In genomic region chr7:80993834-80994662, GRCm38 (mm10) we compare ENCODE assay signal across 7 mouse cellular contexts. TPM values are rescaled to one million over a fixed set of nuclear protein-coding genes. Genes with fewer than 3 reads are reported as not detected.
DNase-seq lines count a peak whose midpoint lies in the region; ATAC-seq lines count a peak whose summit lies in the region.

No protein-coding gene starts in this region.

- H3K4me2 ChIP-seq in forebrain, embryonic 16.5 days (ENCODE audit: low read length), result peak overlapping the region; percentile 88
- H3K4me2 ChIP-seq in intestine, embryonic 16.5 days (ENCODE audit: low read depth, low read length), result peak overlapping the region; percentile 90
- peak overlapping the region; percentile 93 for H3K4me2 ChIP-seq in stomach, embryonic 16.5 days (ENCODE audit: low read depth, low read length)

- peak overlapping the region; percentile 97 for H3K9ac ChIP-seq in forebrain, embryonic 16.5 days (replicated peaks; ENCODE audit: low read depth, low read length)
- H3K9ac ChIP-seq in intestine, embryonic 16.5 days (ENCODE audit: low read depth, low read length), result peak overlapping the region; percentile 96
- H3K9ac ChIP-seq in stomach, embryonic 16.5 days (ENCODE audit: low read length), result peak overlapping the region; percentile 100

- H3K27ac ChIP-seq in forebrain, embryonic 16.5 days (ENCODE audit: low read length), result peak overlapping the region; percentile 84
- peak overlapping the region; percentile 97 for H3K27ac ChIP-seq in intestine, embryonic 16.5 days (ENCODE audit: low read length)
- H3K27ac ChIP-seq in stomach, embryonic 16.5 days (ENCODE audit: low read length), result peak overlapping the region; percentile 96

- no peaks in the 10 kb centered on the region for H3K36me3 ChIP-seq in forebrain, embryonic 16.5 days (ENCODE audit: control insufficient read depth, insufficient read depth)
- H3K36me3 ChIP-seq in intestine, embryonic 16.5 days (ENCODE audit: control insufficient read depth, insufficient read depth, low read length), result no peaks in the 10 kb centered on the region
- no peaks in the 10 kb centered on the region for H3K36me3 ChIP-seq in megakaryocyte, embryonic 14.5 days (replicated peaks; ENCODE audit: low read length)
- H3K36me3 ChIP-seq in stomach, embryonic 16.5 days (ENCODE audit: control insufficient read depth, insufficient read depth, low read length), result no peaks in the 10 kb centered on the region

- DNase-seq in 3134 (ENCODE audit: extremely low read depth, insufficient read length, low spot score) (peak; percentile 60), 3T3-L1 (ENCODE audit: low read depth, low spot score) (peak; percentile 28)
- peak; percentile 68 for DNase-seq in cerebellum, adult 11-12 months

- no peaks in the 10 kb centered on the region for H3K9me3 ChIP-seq in forebrain, embryonic 16.5 days (ENCODE audit: control insufficient read depth, low read length)
- no peaks in the 10 kb centered on the region for H3K9me3 ChIP-seq in intestine, embryonic 16.5 days (ENCODE audit: control insufficient read depth, low read length)
- no peaks in the 10 kb centered on the region for H3K9me3 ChIP-seq in megakaryocyte, embryonic 14.5 days
- no peaks in the 10 kb centered on the region for H3K9me3 ChIP-seq in stomach, embryonic 16.5 days (replicated peaks; ENCODE audit: control insufficient read depth, low read length)

- ATAC-seq in forebrain, embryonic 16.5 days, result peak; percentile 85
- ATAC-seq in intestine, embryonic 16.5 days, result peak; percentile 84
- ATAC-seq in stomach, embryonic 16.5 days (ENCODE audit: insufficient read depth, low FRiP score), result peak; percentile 83

- WGBS in forebrain, embryonic 16.5 days, result under 1% methylated on average over 49 of the region's 58 CpGs
- under 1% methylated on average over 58 of the region's 58 CpGs for WGBS in intestine, embryonic 16.5 days
- WGBS in stomach, embryonic 16.5 days, result 2% methylated on average over 44 of the region's 58 CpGs

- peak overlapping the region; percentile 96 for H3K4me3 ChIP-seq in forebrain, embryonic 16.5 days (replicated peaks; ENCODE audit: low read length)
- H3K4me3 ChIP-seq in intestine, embryonic 16.5 days (ENCODE audit: low read length), result peak overlapping the region; percentile 97
- peak overlapping the region; percentile 99 for H3K4me3 ChIP-seq in megakaryocyte, embryonic 14.5 days (replicated peaks)
- peak overlapping the region; percentile 98 for H3K4me3 ChIP-seq in stomach, embryonic 16.5 days (replicated peaks; ENCODE audit: low read length)

- no peaks in the 10 kb centered on the region for H3K27me3 ChIP-seq in forebrain, embryonic 16.5 days (replicated peaks; ENCODE audit: control insufficient read depth, insufficient read depth, low read length)
- no peaks in the 10 kb centered on the region for H3K27me3 ChIP-seq in intestine, embryonic 16.5 days (replicated peaks; ENCODE audit: control insufficient read depth, insufficient read depth, low read length)
- no peaks in the 10 kb centered on the region for H3K27me3 ChIP-seq in megakaryocyte, embryonic 14.5 days (replicated peaks)
- H3K27me3 ChIP-seq in stomach, embryonic 16.5 days (ENCODE audit: control insufficient read depth, insufficient read depth, low read length), result no peaks in the 10 kb centered on the region

- H3K4me1 ChIP-seq in forebrain, embryonic 16.5 days (replicated peaks; ENCODE audit: control insufficient read depth, insufficient read depth, low read length), result peaks cover 26% of the 10 kb centered on the region
- H3K4me1 ChIP-seq in intestine, embryonic 16.5 days (ENCODE audit: control insufficient read depth, insufficient read depth, low read length), result peaks cover 29% of the 10 kb centered on the region
- peaks cover 77% of the 10 kb centered on the region for H3K4me1 ChIP-seq in megakaryocyte, embryonic 14.5 days
- H3K4me1 ChIP-seq in stomach, embryonic 16.5 days (ENCODE audit: control insufficient read depth, insufficient read depth, low read length), result peaks cover 24% of the 10 kb centered on the region

RNA-seq across cellular contexts. Expression of gene Zfp592, which starts 0.6 kb away (rescaled TPM):
- 8.4 and 12.1 TPM in 2 replicates for polyA plus RNA-seq in forebrain, embryonic 16.5 days (2015; fragmentation: Nextera tagmentation; extraction: Ambion mirVana)
- 9.9 and 12.4 TPM in 2 replicates for polyA plus RNA-seq in intestine, embryonic 16.5 days (2015; fragmentation: Nextera tagmentation; extraction: Ambion mirVana)
- 22.2 and 27.5 TPM in 2 replicates for polyA plus RNA-seq in megakaryocyte, embryonic 14.5 days (2012; ENCODE audit: insufficient read depth, low replicate concordance)
- polyA plus RNA-seq in stomach, embryonic 16.5 days (2015; fragmentation: Nextera tagmentation; extraction: Ambion mirVana), result 11.5 and 12.1 TPM in 2 replicates

RNA-seq across cellular contexts. Expression of gene Sec11a, which starts 46.5 kb away (rescaled TPM):
- polyA plus RNA-seq in forebrain, embryonic 16.5 days (2015; fragmentation: Nextera tagmentation; extraction: Ambion mirVana), result 146 and 153 TPM in 2 replicates
- polyA plus RNA-seq in intestine, embryonic 16.5 days (2015; fragmentation: Nextera tagmentation; extraction: Ambion mirVana), result 234 and 256 TPM in 2 replicates
- polyA plus RNA-seq in megakaryocyte, embryonic 14.5 days (2012; ENCODE audit: insufficient read depth, low replicate concordance), result 2.2 and 6.9 TPM in 2 replicates
- 227 and 228 TPM in 2 replicates for polyA plus RNA-seq in stomach, embryonic 16.5 days (2015; fragmentation: Nextera tagmentation; extraction: Ambion mirVana)

Comparison
In these comparisons a context has a peak if more than half of its experiments do, and no peak if none do; other contexts are left out.
1. Peak in every context shown above with its lines: DNase-seq, ATAC-seq, H3K4me3 ChIP-seq and H3K27ac ChIP-seq.
2. RNA of gene Sec11a, which starts 46.5 kb away (polyA plus RNA-seq): 234 to 256 TPM in intestine, embryonic 16.5 days, 227 to 228 TPM in stomach, embryonic 16.5 days and 146 to 153 TPM in forebrain, embryonic 16.5 days; 2.2 to 6.9 TPM in megakaryocyte, embryonic 14.5 days; every median in the first group is over 10 times any median in the second.